In genomic region chr2:10301391-10301790, GRCm38 (mm10) we compare ENCODE assay signal across 21 mouse cellular contexts.
DNase-seq lines count a peak whose midpoint lies in the region; ATAC-seq lines count a peak whose summit lies in the region.
"Had no signal": no experiment of that assay in that cellular context is flagged by ENCODE, and none has a peak within 500 bp of the region (broad histone marks: within the 10 kb centered on the region; RNA-seq: fewer than 3 reads in every experiment).

No protein-coding gene starts in this region.

- no peak overlapping the region for H3K27ac ChIP-seq in heart, embryonic 11.5 days (ENCODE audit: low read depth, low read length)
- H3K27ac ChIP-seq in midbrain, embryonic 11.5 days (ENCODE audit: low read depth, low read length): no peak overlapping the region
- H3K27ac ChIP-seq in midbrain, embryonic 16.5 days (ENCODE audit: low read length): no peak overlapping the region
- no peak overlapping the region for H3K27ac ChIP-seq in neural tube, embryonic 15.5 days (replicated peaks)
- H3K27ac ChIP-seq: embryonic facial prominence, embryonic 13.5 days; forebrain, embryonic 13.5 days; heart, embryonic 15.5 days; hindbrain, embryonic 13.5 days; intestine, embryonic 15.5 days had no signal

- H3K36me3 ChIP-seq in heart, embryonic 11.5 days (ENCODE audit: control insufficient read depth, insufficient read depth, low read length): no peaks in the 10 kb centered on the region
- H3K36me3 ChIP-seq in midbrain, embryonic 11.5 days (ENCODE audit: control insufficient read depth, insufficient read depth, low read length): no peaks in the 10 kb centered on the region
- no peaks in the 10 kb centered on the region for H3K36me3 ChIP-seq in midbrain, embryonic 16.5 days (ENCODE audit: control insufficient read depth, insufficient read depth, low read length)
- H3K36me3 ChIP-seq in neural tube, embryonic 15.5 days: no peaks in the 10 kb centered on the region
- H3K36me3 ChIP-seq: embryonic facial prominence, embryonic 10.5 days; embryonic facial prominence, embryonic 13.5 days; forebrain, embryonic 10.5 days; heart, embryonic 12.5 days; heart, embryonic 15.5 days; hindbrain, embryonic 10.5 days; hindbrain, embryonic 13.5 days; intestine, embryonic 15.5 days had no signal

- 35% methylated on average over 3 of the region's 3 CpGs for WGBS in heart, embryonic 11.5 days (ENCODE audit: insufficient replicate concordance)
- 66% methylated on average over 3 of the region's 3 CpGs for WGBS in midbrain, embryonic 11.5 days
- 78% methylated on average over 3 of the region's 3 CpGs for WGBS in midbrain, embryonic 16.5 days
- 66% methylated on average over 3 of the region's 3 CpGs for WGBS in neural tube, embryonic 15.5 days

- no peaks in the 10 kb centered on the region for H3K27me3 ChIP-seq in heart, embryonic 11.5 days (ENCODE audit: control insufficient read depth, insufficient read depth, low read length)
- H3K27me3 ChIP-seq in midbrain, embryonic 11.5 days (ENCODE audit: control insufficient read depth, insufficient read depth, low read length): no peaks in the 10 kb centered on the region
- peaks cover 4% of the 10 kb centered on the region; the same call in 1 of the 2 replicates for H3K27me3 ChIP-seq in midbrain, embryonic 16.5 days (ENCODE audit: control insufficient read depth, insufficient read depth, low read depth, low read length)
- peaks cover 9% of the 10 kb centered on the region; the same call in 1 of the 2 replicates for H3K27me3 ChIP-seq in neural tube, embryonic 15.5 days (replicated peaks)
- H3K27me3 ChIP-seq: heart, embryonic 12.5 days; intestine, embryonic 15.5 days; Patski had no signal

- H3K4me1 ChIP-seq in heart, embryonic 11.5 days (ENCODE audit: control insufficient read depth, insufficient read depth, low read length): no peaks in the 10 kb centered on the region
- H3K4me1 ChIP-seq in midbrain, embryonic 11.5 days (ENCODE audit: control insufficient read depth, insufficient read depth, low read length): no peaks in the 10 kb centered on the region
- H3K4me1 ChIP-seq in midbrain, embryonic 16.5 days (ENCODE audit: control insufficient read depth, insufficient read depth, low read length): no peaks in the 10 kb centered on the region
- H3K4me1 ChIP-seq in neural tube, embryonic 15.5 days: peaks cover 4% of the 10 kb centered on the region; the same call in 1 of the 2 replicates
- H3K4me1 ChIP-seq: intestine, embryonic 15.5 days had no signal

- peak; percentile 55 for DNase-seq in heart, adult 11 months
- DNase-seq in midbrain, embryonic 11.5 days (ENCODE audit: low spot score, missing footprints): peak; percentile 33
- DNase-seq in R1 (ENCODE audit: low read depth, low spot score): peak; percentile 21
- DNase-seq in kidney, adult 11 months: no peak
- DNase-seq in cerebellum, adult 18-20 months: no peak
- DNase-seq: cerebellum, adult 11 months; cerebellum, adult 8-10 months; gastrocnemius, postnatal 36 days had no signal

- no peak for ATAC-seq in heart, embryonic 11.5 days (replicated peaks; ENCODE audit: insufficient number of reproducible peaks, low FRiP score, low TSS enrichment)
- ATAC-seq in midbrain, embryonic 11.5 days (ENCODE audit: low FRiP score): no peak
- no peak for ATAC-seq in midbrain, embryonic 16.5 days
- ATAC-seq in neural tube, embryonic 15.5 days (ENCODE audit: low FRiP score): no peak
- ATAC-seq: Patski had no signal

- H3K4me2 ChIP-seq in heart, embryonic 11.5 days: no peak overlapping the region
- no peak overlapping the region for H3K4me2 ChIP-seq in midbrain, embryonic 11.5 days
- H3K4me2 ChIP-seq in midbrain, embryonic 16.5 days (ENCODE audit: low read length): no peak overlapping the region
- no peak overlapping the region for H3K4me2 ChIP-seq in neural tube, embryonic 15.5 days

- H3K9me3 ChIP-seq in heart, embryonic 11.5 days (replicated peaks; ENCODE audit: control insufficient read depth, low read length): no peaks in the 10 kb centered on the region
- H3K9me3 ChIP-seq in midbrain, embryonic 11.5 days (ENCODE audit: control insufficient read depth, low read length): no peaks in the 10 kb centered on the region
- H3K9me3 ChIP-seq in midbrain, embryonic 16.5 days (replicated peaks; ENCODE audit: control insufficient read depth, low read length, poor library complexity, severe bottlenecking): no peaks in the 10 kb centered on the region
- H3K9me3 ChIP-seq in neural tube, embryonic 15.5 days (replicated peaks): no peaks in the 10 kb centered on the region
- H3K9me3 ChIP-seq: embryonic facial prominence, embryonic 10.5 days; embryonic facial prominence, embryonic 13.5 days; forebrain, embryonic 10.5 days; forebrain, embryonic 13.5 days; heart, embryonic 12.5 days; heart, embryonic 15.5 days; hindbrain, embryonic 10.5 days; hindbrain, embryonic 13.5 days; intestine, embryonic 15.5 days had no signal

- H3K9ac ChIP-seq in heart, embryonic 11.5 days (ENCODE audit: low read depth, low read length): no peak overlapping the region
- no peak overlapping the region for H3K9ac ChIP-seq in midbrain, embryonic 11.5 days (ENCODE audit: low read length)
- no peak overlapping the region for H3K9ac ChIP-seq in midbrain, embryonic 16.5 days (ENCODE audit: low read depth, low read length)
- no peak overlapping the region for H3K9ac ChIP-seq in neural tube, embryonic 15.5 days (replicated peaks)
- H3K9ac ChIP-seq: embryonic facial prominence, embryonic 13.5 days; forebrain, embryonic 13.5 days; heart, embryonic 12.5 days; heart, embryonic 15.5 days; intestine, embryonic 15.5 days had no signal

- no peak overlapping the region for H3K4me3 ChIP-seq in heart, embryonic 11.5 days (ENCODE audit: low read depth, low read length)
- H3K4me3 ChIP-seq in midbrain, embryonic 11.5 days (ENCODE audit: low read depth, low read length): no peak overlapping the region
- H3K4me3 ChIP-seq in midbrain, embryonic 16.5 days (ENCODE audit: low read depth, low read length): no peak overlapping the region
- no peak overlapping the region for H3K4me3 ChIP-seq in neural tube, embryonic 15.5 days (replicated peaks)
- H3K4me3 ChIP-seq: embryonic facial prominence, embryonic 13.5 days; heart, embryonic 12.5 days had no signal

Comparison
In these comparisons a context has a peak if more than half of its experiments do, and no peak if none do; other contexts are left out.
1. DNase-seq: peak in heart, adult 11 months (single experiment), midbrain, embryonic 11.5 days (single experiment) and R1 (single experiment); none in kidney, adult 11 months (single experiment) and cerebellum, adult 18-20 months (0 of 2).